25 mouse cellular contexts compared by ENCODE assay signal in the genomic region with DNA sequence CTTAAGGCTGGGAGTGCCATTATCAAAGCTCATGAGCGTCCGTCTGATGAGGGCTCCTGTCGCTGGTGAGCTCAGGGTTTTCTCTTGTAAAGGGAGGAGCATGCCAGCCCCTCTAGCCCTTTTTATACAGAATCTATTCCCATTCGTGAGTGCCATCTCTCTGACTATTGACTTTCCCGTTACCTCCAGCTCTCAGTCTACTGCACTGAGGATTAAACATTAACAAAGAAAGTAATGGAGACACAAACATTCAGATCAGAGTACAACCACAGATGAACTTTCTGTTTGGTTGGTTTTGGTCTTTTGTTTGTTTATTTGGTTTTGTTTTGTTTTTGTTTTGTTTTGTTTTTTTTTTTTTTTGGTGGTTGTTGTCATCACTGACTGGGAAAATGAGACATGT. TPM values are rescaled to one million over a fixed set of nuclear protein-coding genes. Genes with fewer than 3 reads are reported as not detected.
DNase-seq lines count a peak whose midpoint lies in the region; ATAC-seq lines count a peak whose summit lies in the region.
"Had no signal": no experiment of that assay in that cellular context is flagged by ENCODE, and none has a peak within 500 bp of the region (broad histone marks: within the 10 kb centered on the region; RNA-seq: fewer than 3 reads in every experiment).

No protein-coding gene starts in this region.

- H3K4me1 ChIP-seq in kidney, embryonic 16.5 days (ENCODE audit: insufficient read depth, low read length): no peaks in the 10 kb centered on the region
- H3K4me1 ChIP-seq in liver, embryonic 11.5 days (replicated peaks; ENCODE audit: control insufficient read depth, insufficient read depth, low read length): no peaks in the 10 kb centered on the region
- no peaks in the 10 kb centered on the region for H3K4me1 ChIP-seq in liver, embryonic 12.5 days
- H3K4me1 ChIP-seq: embryonic facial prominence, embryonic 12.5 days; embryonic facial prominence, embryonic 15.5 days; hindbrain, embryonic 12.5 days had no signal

- no peaks in the 10 kb centered on the region for H3K9me3 ChIP-seq in kidney, embryonic 16.5 days (ENCODE audit: low read length)
- no peaks in the 10 kb centered on the region for H3K9me3 ChIP-seq in liver, embryonic 11.5 days (ENCODE audit: control insufficient read depth, low read length)
- H3K9me3 ChIP-seq in liver, embryonic 12.5 days (replicated peaks): no peaks in the 10 kb centered on the region
- H3K9me3 ChIP-seq: embryonic facial prominence, embryonic 12.5 days; embryonic facial prominence, embryonic 15.5 days; hindbrain, embryonic 12.5 days had no signal

- no peak overlapping the region for H3K4me3 ChIP-seq in kidney, embryonic 16.5 days (ENCODE audit: low read length)
- H3K4me3 ChIP-seq in liver, embryonic 11.5 days (ENCODE audit: low read depth, low read length): no peak overlapping the region
- H3K4me3 ChIP-seq in liver, embryonic 12.5 days: no peak overlapping the region
- H3K4me3 ChIP-seq: embryonic facial prominence, embryonic 12.5 days; embryonic facial prominence, embryonic 15.5 days; gastrocnemius, adult 2 months; hindbrain, embryonic 12.5 days had no signal

- no peak overlapping the region for H3K4me2 ChIP-seq in kidney, embryonic 16.5 days (replicated peaks; ENCODE audit: low read depth, low read length)
- no peak overlapping the region for H3K4me2 ChIP-seq in liver, embryonic 11.5 days
- no peak overlapping the region for H3K4me2 ChIP-seq in liver, embryonic 12.5 days
- H3K4me2 ChIP-seq: embryonic facial prominence, embryonic 12.5 days; embryonic facial prominence, embryonic 15.5 days; heart, embryonic 11.5 days; hindbrain, embryonic 12.5 days had no signal

- peak; percentile 5 for DNase-seq in kidney, adult 11 months
- DNase-seq in kidney, adult 9 months: peak; percentile 28
- DNase-seq in kidney, postnatal 25 days: no peak
- no peak for DNase-seq in liver, embryonic 11.5 days (ENCODE audit: low spot score)
- no peak for DNase-seq in adipocyte (ENCODE audit: low spot score)
- DNase-seq: adrenal gland, postnatal 10 days; adrenal gland, postnatal 36 days; cerebellum, adult 18-20 months; cerebellum, adult 9-10 months; cerebellum, postnatal 14 days; forebrain, postnatal 0 days; gastrocnemius, adult 2 months; gastrocnemius, postnatal 14 days had no signal

- ATAC-seq in kidney, embryonic 16.5 days (ENCODE audit: low FRiP score, low TSS enrichment): no peak
- peak; percentile 15; the same call in 1 of the 2 replicates for ATAC-seq in liver, embryonic 11.5 days (replicated peaks; ENCODE audit: low FRiP score)
- ATAC-seq in liver, embryonic 12.5 days: no peak
- ATAC-seq: activated CD4-positive, CD25-positive, alpha-beta regulatory T cell, adult 4 months; forebrain, embryonic 14.5 days; forebrain, postnatal 0 days had no signal

- H3K27me3 ChIP-seq in kidney, embryonic 16.5 days (ENCODE audit: insufficient read depth, low read length): no peaks in the 10 kb centered on the region
- no peaks in the 10 kb centered on the region for H3K27me3 ChIP-seq in liver, embryonic 11.5 days (replicated peaks; ENCODE audit: control insufficient read depth, insufficient read depth, low read length)
- no peaks in the 10 kb centered on the region for H3K27me3 ChIP-seq in liver, embryonic 12.5 days (replicated peaks)
- H3K27me3 ChIP-seq: embryonic facial prominence, embryonic 12.5 days; embryonic facial prominence, embryonic 15.5 days; hindbrain, embryonic 12.5 days had no signal

- H3K36me3 ChIP-seq in kidney, embryonic 16.5 days (ENCODE audit: insufficient read depth, low read length): no peaks in the 10 kb centered on the region
- H3K36me3 ChIP-seq in liver, embryonic 11.5 days (ENCODE audit: control insufficient read depth, insufficient read depth, low read length): no peaks in the 10 kb centered on the region
- no peaks in the 10 kb centered on the region for H3K36me3 ChIP-seq in liver, embryonic 12.5 days
- H3K36me3 ChIP-seq: embryonic facial prominence, embryonic 12.5 days; embryonic facial prominence, embryonic 15.5 days; hindbrain, embryonic 12.5 days had no signal

- H3K27ac ChIP-seq in kidney, embryonic 16.5 days (ENCODE audit: low read length): no peak overlapping the region
- H3K27ac ChIP-seq in liver, embryonic 11.5 days (ENCODE audit: low read depth, low read length): no peak overlapping the region
- H3K27ac ChIP-seq in liver, embryonic 12.5 days: no peak overlapping the region
- H3K27ac ChIP-seq: embryonic facial prominence, embryonic 12.5 days; embryonic facial prominence, embryonic 15.5 days; gastrocnemius, adult 2 months; hindbrain, embryonic 12.5 days had no signal

- no peak overlapping the region for H3K9ac ChIP-seq in kidney, embryonic 16.5 days (replicated peaks; ENCODE audit: low read length)
- H3K9ac ChIP-seq in liver, embryonic 11.5 days (ENCODE audit: low read depth, low read length): no peak overlapping the region
- H3K9ac ChIP-seq in liver, embryonic 12.5 days: no peak overlapping the region
- H3K9ac ChIP-seq: embryonic facial prominence, embryonic 12.5 days; embryonic facial prominence, embryonic 15.5 days; forebrain, postnatal 0 days; hindbrain, embryonic 12.5 days had no signal

- 74% methylated on average over 5 of the region's 5 CpGs for whole genome bisulfite sequencing in kidney, embryonic 16.5 days
- 67% methylated on average over 5 of the region's 5 CpGs for WGBS in liver, embryonic 11.5 days
- WGBS in liver, embryonic 12.5 days (ENCODE audit: insufficient replicate concordance): 53% methylated on average over 5 of the region's 5 CpGs

RNA-seq across cellular contexts. Expression of gene BC053393, which starts 11.4 kb away (rescaled TPM):
- not detected in 2 replicates for polyA plus RNA-seq in kidney, embryonic 16.5 days (2015; fragmentation: Nextera tagmentation; extraction: Ambion mirVana)
- not detected in 2 replicates for polyA plus RNA-seq in liver, embryonic 11.5 days (2014; fragmentation: Nextera tagmentation; extraction: Ambion mirVana)
- not detected in 2 replicates for polyA plus RNA-seq in liver, embryonic 12.5 days (2016; fragmentation: Nextera tagmentation; extraction: Ambion mirVana)
- polyA plus RNA-seq: activated CD4-positive, CD25-positive, alpha-beta regulatory T cell, adult 4 months; embryonic facial prominence, embryonic 12.5 days; embryonic facial prominence, embryonic 15.5 days; forebrain, embryonic 11.5 days; forebrain, embryonic 14.5 days; hindbrain, embryonic 12.5 days had no signal

RNA-seq across cellular contexts. Expression of gene Dppa1, which starts 46.3 kb away (rescaled TPM):
- not detected in 2 replicates for polyA plus RNA-seq in kidney, embryonic 16.5 days (2015; fragmentation: Nextera tagmentation; extraction: Ambion mirVana)
- not detected in 2 replicates for polyA plus RNA-seq in liver, embryonic 11.5 days (2014; fragmentation: Nextera tagmentation; extraction: Ambion mirVana)
- polyA plus RNA-seq in liver, embryonic 12.5 days (2016; fragmentation: Nextera tagmentation; extraction: Ambion mirVana): not detected in 2 replicates
- polyA plus RNA-seq: activated CD4-positive, CD25-positive, alpha-beta regulatory T cell, adult 4 months; embryonic facial prominence, embryonic 12.5 days; embryonic facial prominence, embryonic 15.5 days; forebrain, embryonic 11.5 days; forebrain, embryonic 14.5 days; forebrain, postnatal 0 days; frontal cortex, adult 2 months; heart, embryonic 11.5 days; heart, embryonic 14.5 days; heart, postnatal 0 days; hindbrain, embryonic 12.5 days had no signal

RNA-seq across cellular contexts. Expression of gene Gm12169, which starts 58.7 kb away (rescaled TPM):
- polyA plus RNA-seq in kidney, embryonic 16.5 days (2015; fragmentation: Nextera tagmentation; extraction: Ambion mirVana): not detected in 2 replicates
- polyA plus RNA-seq in liver, embryonic 11.5 days (2014; fragmentation: Nextera tagmentation; extraction: Ambion mirVana): not detected in 2 replicates
- not detected in 2 replicates for polyA plus RNA-seq in liver, embryonic 12.5 days (2016; fragmentation: Nextera tagmentation; extraction: Ambion mirVana)
- polyA plus RNA-seq: embryonic facial prominence, embryonic 12.5 days; embryonic facial prominence, embryonic 15.5 days; forebrain, embryonic 11.5 days; forebrain, embryonic 14.5 days; forebrain, postnatal 0 days; frontal cortex, adult 2 months; heart, embryonic 11.5 days; heart, embryonic 14.5 days; heart, postnatal 0 days; hindbrain, embryonic 12.5 days had no signal

Comparison
In these comparisons a context has a peak if more than half of its experiments do, and no peak if none do; other contexts are left out.
1. DNase-seq: peak in kidney, adult 11 months (single experiment) and kidney, adult 9 months (single experiment); none in kidney, postnatal 25 days (0 of 2), liver, embryonic 11.5 days (single experiment) and adipocyte (single experiment).